Mouse (Mus musculus) stomach, postnatal 0 days (tissue): ENCODE measurements around the gene Pip4k2a. TPM values are rescaled to one million over a fixed set of nuclear protein-coding genes. Genes with fewer than 3 reads are reported as not detected.
"Not testable (repeated sequence)": the region's sequence is repeated elsewhere in the genome, so short reads cannot be mapped to it uniquely, and the experiment has no call there.

Source experiments
- ATAC-seq: fragments of 200-750 bp; cut with Nextera tagmentation; 2 replicates; pipeline ENCODE4 v1.8.0; 2017; ENCODE audit not compliant: low FRiP score, low TSS enrichment
- DNase-seq: peaks from one replicate; pipeline ENCODE4 v3.0.0-alpha.2; 2016; ENCODE audit warnings: low spot score
- H3K27ac ChIP-seq: fragments of 300-500 bp; sonication (generic); replicated peaks from 2 replicates; pipeline ENCODE4 v1.5.1; 2014; ENCODE audit warnings: mild to moderate bottlenecking, control low read depth
- H3K27me3 ChIP-seq: fragments of 300-500 bp; sonication (generic); 2 replicates; pipeline ENCODE4 v1.6.1; 2014; ENCODE audit warnings: low read length; ENCODE audit not compliant: control insufficient read depth, insufficient read depth
- H3K36me3 ChIP-seq: fragments of 300-500 bp; sonication (generic); 2 replicates; pipeline ENCODE4 v1.6.1; 2014; ENCODE audit warnings: low read length, mixed read lengths; ENCODE audit not compliant: control insufficient read depth, insufficient read depth
- H3K4me1 ChIP-seq: fragments of 300-500 bp; sonication (generic); replicated peaks from 2 replicates; pipeline ENCODE4 v1.6.1; 2014; ENCODE audit warnings: antibody characterized with exemption; ENCODE audit not compliant: control insufficient read depth, insufficient read depth
- H3K4me2 ChIP-seq: fragments of 300-500 bp; sonication (generic); replicated peaks from 2 replicates; pipeline ENCODE4 v1.6.1; 2014; ENCODE audit warnings: low read depth, mild to moderate bottlenecking, control low read depth, moderate library complexity
- H3K4me3 ChIP-seq: fragments of 300-500 bp; sonication (generic); 2 replicates; pipeline ENCODE4 v1.5.1; 2014; ENCODE audit warnings: low read depth, low read length, control low read depth
- H3K9ac ChIP-seq: fragments of 300-500 bp; sonication (generic); 2 replicates; pipeline ENCODE4 v1.6.1; 2014; ENCODE audit warnings: mild to moderate bottlenecking, low read length, control low read depth, mixed read lengths
- H3K9me3 ChIP-seq: fragments of 300-500 bp; sonication (generic); 2 replicates; pipeline ENCODE4 v1.6.1; 2016; ENCODE audit warnings: low read length; ENCODE audit not compliant: control insufficient read depth
- CTCF ChIP-seq: IDR thresholded peaks from 2 replicates; pipeline ENCODE4 v1.5.1; 2016; ENCODE audit warnings: antibody characterized with exemption, low read depth, mild to moderate bottlenecking, moderate library complexity
- EP300 ChIP-seq: optimal IDR thresholded peaks from 2 replicates; pipeline ENCODE3; 2016; ENCODE audit warnings: antibody characterized with exemption
- WGBS: fragments of 180-500 bp; shearing (Covaris S2); extraction: QIAGEN DNeasy Blood & Tissue Kit; methylation state at CpG from one replicate; pipeline ENCODE4 v1.1.7; 2014; 5-methylcytosine and 5-hydroxymethylcytosine counted together
- polyA plus RNA-seq: library from polyadenylated mRNA; unstranded; fragments of >200 nt; fragmentation: Nextera tagmentation; extraction: Ambion mirVana; gene quantifications from 2 replicates; pipeline ENCODE4 v1.2.1, GENCODE M21; 2015

The Pip4k2a gene
- polyA plus RNA-seq, 1 experiment from 2014 or later: 4.5 TPM

DNA sequence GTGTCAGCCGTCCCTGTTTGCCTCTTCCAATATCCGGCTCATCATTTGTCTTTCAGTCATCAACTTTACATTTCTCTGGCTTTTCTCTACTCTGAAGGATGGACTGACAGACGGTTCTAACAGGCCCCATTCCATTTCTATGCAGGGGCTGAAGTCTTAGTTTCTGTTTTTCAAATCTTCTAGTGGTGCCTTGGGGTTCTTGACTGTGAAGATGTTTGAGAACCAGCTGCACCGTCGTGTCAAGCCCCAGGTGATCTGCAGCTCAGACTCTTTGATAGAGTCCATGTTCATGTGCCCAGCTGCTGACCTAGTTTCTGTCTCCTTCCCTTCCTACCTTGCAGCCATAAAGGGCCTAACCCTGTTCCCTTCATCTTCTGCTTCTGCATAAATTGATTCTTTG lies 18.4 kb upstream of the Pip4k2a start:
- Histone ChIP-seq H3K9ac (no peak overlapping the region), H3K4me1 (no peaks in the 10 kb centered on the region), H3K4me3 (no peak overlapping the region), H3K27me3 (no peaks in the 10 kb centered on the region), H3K27ac (no peak overlapping the region), H3K36me3 (no peaks in the 10 kb centered on the region), H3K4me2 (no peak overlapping the region), H3K9me3 (no peaks in the 10 kb centered on the region)
- no peak for TF ChIP-seq CTCF
- no peak for TF ChIP-seq EP300
- 84% methylated on average over 5 of the region's 5 CpGs for WGBS
- ATAC-seq (no peak), DNase-seq (no peak)

DNA sequence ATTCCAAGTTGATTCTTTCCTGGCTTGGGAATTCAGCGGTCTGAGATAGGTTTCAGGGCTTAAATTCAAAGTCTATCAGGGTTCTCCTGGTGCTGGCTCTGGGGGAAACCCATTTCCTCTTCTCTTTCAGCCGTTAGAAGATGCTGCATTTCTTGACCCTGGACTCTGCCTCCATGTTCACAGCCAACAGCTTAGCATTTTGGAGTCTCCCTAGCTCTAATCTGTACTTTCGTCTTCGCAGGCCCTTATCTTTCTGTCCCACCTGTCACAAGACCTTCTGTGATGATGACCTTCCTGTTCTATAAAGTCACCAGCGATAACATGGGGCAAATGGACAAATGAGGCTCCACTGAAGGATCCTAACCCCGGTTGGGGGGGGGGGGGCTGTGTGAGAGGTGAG lies 13.5 kb upstream of the Pip4k2a start:
- 82% methylated on average over 6 of the region's 6 CpGs for WGBS
- no peak for DNase-seq

DNA sequence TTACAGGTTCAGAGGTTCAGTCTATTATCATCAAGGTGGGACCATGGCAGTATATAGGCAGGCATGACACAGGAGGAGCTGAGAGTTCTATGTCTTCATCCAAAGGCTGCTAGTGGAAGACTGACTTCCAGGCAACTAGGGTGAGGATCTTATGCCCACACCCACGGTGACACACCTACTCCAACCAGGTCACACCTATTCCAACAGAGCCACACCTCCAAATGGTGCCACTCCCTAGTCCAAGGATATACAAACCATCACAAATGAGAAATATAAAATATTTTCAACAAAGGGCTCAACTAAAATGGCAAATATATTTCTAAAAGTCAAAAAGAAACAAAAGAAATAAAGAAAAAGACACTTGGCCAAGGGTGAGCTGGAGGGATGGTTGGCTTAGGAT lies 12.6 kb upstream of the Pip4k2a start:
- not testable (repeated sequence) for H3K4me3 ChIP-seq, H3K27ac ChIP-seq, H3K36me3 ChIP-seq, H3K4me1 ChIP-seq, ATAC-seq, H3K9me3 ChIP-seq, H3K27me3 ChIP-seq, DNase-seq, H3K4me2 ChIP-seq, H3K9ac ChIP-seq
- WGBS: 64% methylated on average over 1 of the region's 1 CpGs

More for the DNA sequence above, 13.5 kb upstream of the Pip4k2a start:
- Histone ChIP-seq H3K27me3 (no peaks in the 10 kb centered on the region), H3K4me1 (no peaks in the 10 kb centered on the region), H3K4me2 (no peak overlapping the region), H3K36me3 (no peaks in the 10 kb centered on the region), H3K27ac (no peak overlapping the region), H3K9me3 (no peaks in the 10 kb centered on the region), H3K4me3 (no peak overlapping the region), H3K9ac (no peak overlapping the region)
- ATAC-seq: no peak
- TF ChIP-seq EP300: no peak
- no peak for TF ChIP-seq CTCF

- no peaks in the 10 kb centered on the region for H3K4me1 ChIP-seq
- H3K36me3 ChIP-seq: no peaks in the 10 kb centered on the region
- H3K4me3 ChIP-seq: no peak overlapping the region
- H3K9ac ChIP-seq: no peak overlapping the region
- H3K4me2 ChIP-seq: no peak overlapping the region
- no peak for ATAC-seq
- H3K27ac ChIP-seq: no peak overlapping the region
- H3K27me3 ChIP-seq: no peaks in the 10 kb centered on the region
- WGBS: 59% methylated on average over 4 of the region's 4 CpGs
- H3K9me3 ChIP-seq: no peaks in the 10 kb centered on the region
- DNase-seq: no peak
- no peak for TF ChIP-seq EP300
- no peak for TF ChIP-seq CTCF
Measured at GRCm38 (mm10) chr2:19007580-19007979, 9.7 kb upstream of the Pip4k2a start.

DNA sequence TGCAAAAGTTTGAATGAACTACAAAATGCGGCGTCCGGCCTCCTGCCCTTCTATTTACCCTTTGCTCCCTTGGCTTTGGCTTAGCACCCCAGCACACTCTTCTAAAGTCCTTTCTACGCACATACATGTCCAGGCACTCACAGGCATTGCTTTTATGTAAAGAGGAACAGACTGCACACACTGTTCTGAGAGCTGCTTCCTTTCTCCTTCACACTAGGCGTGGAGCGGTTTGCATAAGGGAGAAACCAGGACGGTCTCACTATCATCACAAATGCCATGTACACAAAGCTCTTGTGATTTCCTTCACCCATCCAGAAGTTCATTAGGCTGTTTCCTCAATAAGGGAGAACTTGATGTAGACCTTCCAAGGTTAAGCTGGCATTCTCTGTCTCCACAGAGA lies 8.2 kb upstream of the Pip4k2a start:
- no peak for ATAC-seq
- WGBS: 77% methylated on average over 7 of the region's 7 CpGs
- no peaks in the 10 kb centered on the region for H3K27me3 ChIP-seq
- TF ChIP-seq CTCF (no peak), EP300 (no peak)
- H3K4me3 ChIP-seq: no peak overlapping the region
- no peaks in the 10 kb centered on the region for H3K36me3 ChIP-seq
- DNase-seq: no peak
- H3K9me3 ChIP-seq: no peaks in the 10 kb centered on the region
- H3K4me2 ChIP-seq: no peak overlapping the region
- no peak overlapping the region for H3K9ac ChIP-seq
- H3K4me1 ChIP-seq: no peaks in the 10 kb centered on the region
- no peak overlapping the region for H3K27ac ChIP-seq

DNA sequence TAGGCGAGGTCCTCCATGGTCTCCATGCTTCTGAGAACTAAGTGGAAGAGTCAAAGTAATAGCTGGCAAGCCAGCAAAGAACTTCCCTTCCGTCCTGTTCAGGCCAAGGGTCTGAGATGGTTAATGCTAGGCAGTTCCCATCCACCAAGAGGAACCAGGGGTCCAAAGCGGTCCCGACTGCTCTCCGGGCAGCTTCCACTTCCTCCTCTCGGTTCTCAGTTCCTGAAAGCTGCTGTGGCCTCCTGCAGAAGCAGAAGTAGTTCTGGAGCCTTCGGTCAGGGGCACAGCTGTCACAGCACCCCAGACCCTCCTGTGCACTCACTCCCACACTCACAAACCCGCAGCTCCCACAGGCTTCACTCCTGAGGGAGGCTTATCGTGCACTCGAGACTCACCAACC lies 6.9 kb upstream of the Pip4k2a start:
- Histone ChIP-seq H3K4me2 (no peak overlapping the region), H3K4me3 (no peak overlapping the region), H3K27me3 (no peaks in the 10 kb centered on the region), H3K9ac (no peak overlapping the region), H3K27ac (no peak overlapping the region), H3K9me3 (no peaks in the 10 kb centered on the region), H3K4me1 (no peaks in the 10 kb centered on the region), H3K36me3 (no peaks in the 10 kb centered on the region)
- no peak for DNase-seq
- TF ChIP-seq CTCF: no peak
- no peak for TF ChIP-seq EP300
- WGBS: 82% methylated on average over 10 of the region's 10 CpGs
- no peak for ATAC-seq
